Mouse (Mus musculus) heart, embryonic 14.5 days (tissue): ENCODE measurements around the gene Bhlhe41. TPM values are rescaled to one million over a fixed set of nuclear protein-coding genes. Genes with fewer than 3 reads are reported as not detected.

Source experiments
- ATAC-seq: fragments of 200-750 bp; cut with Nextera tagmentation; 2 replicates; pipeline ENCODE4 v1.8.0; 2017; ENCODE audit warnings: low read depth, moderate TSS enrichment; ENCODE audit not compliant: insufficient number of reproducible peaks, insufficient read depth, low FRiP score
- H3K27ac ChIP-seq, 2 experiments: fragments of 200-500 bp in 1 of 2; fragments of 300-500 bp in 1 of 2; sonication (generic) in 1 of 2; replicated peaks in 1 of 2; 2 replicates each; pipeline ENCODE4 v1.5.1; 2012 to 2014; ENCODE audit warnings: low read depth in 2 of 2, low read length in 2 of 2, control low read depth in 1 of 2, mild to moderate bottlenecking in 1 of 2, mixed read lengths in 1 of 2; ENCODE audit not compliant: control insufficient read depth in 1 of 2, insufficient read depth in 1 of 2
- H3K27me3 ChIP-seq: fragments of 300-500 bp; sonication (generic); 2 replicates; pipeline ENCODE4 v1.6.1; 2014; ENCODE audit warnings: mild to moderate bottlenecking, low read length, control low read depth; ENCODE audit not compliant: control insufficient read depth, insufficient read depth
- H3K36me3 ChIP-seq: fragments of 300-500 bp; sonication (generic); 2 replicates; pipeline ENCODE4 v1.6.1; 2014; ENCODE audit warnings: mild to moderate bottlenecking, control low read depth, low read length, mixed read lengths; ENCODE audit not compliant: control insufficient read depth, insufficient read depth
- H3K4me1 ChIP-seq, 2 experiments: fragments of 200-500 bp in 1 of 2; fragments of 300-500 bp in 1 of 2; sonication (generic) in 1 of 2; 2 replicates each; pipeline ENCODE4 v1.6.1; 2012 to 2014; ENCODE audit warnings: low read length in 2 of 2, control low read depth in 1 of 2, mixed read lengths in 1 of 2; ENCODE audit not compliant: control insufficient read depth in 2 of 2, insufficient read depth in 2 of 2
- H3K4me2 ChIP-seq: fragments of 300-500 bp; sonication (generic); 2 replicates; pipeline ENCODE4 v1.6.1; 2014; ENCODE audit warnings: mild to moderate bottlenecking, low read length
- H3K4me3 ChIP-seq, 2 experiments: fragments of 200-500 bp in 1 of 2; fragments of 300-500 bp in 1 of 2; sonication (generic) in 1 of 2; 2 replicates each; pipeline ENCODE4 v1.5.1; 2012 to 2014; ENCODE audit warnings: low read length in 2 of 2, mild to moderate bottlenecking in 2 of 2, control low read depth in 1 of 2, low read depth in 1 of 2, moderate library complexity in 1 of 2; ENCODE audit not compliant: control insufficient read depth in 1 of 2, insufficient read depth in 1 of 2
- H3K9ac ChIP-seq: fragments of 300-500 bp; sonication (generic); 2 replicates; pipeline ENCODE4 v1.6.1; 2014; ENCODE audit warnings: mild to moderate bottlenecking, low read length
- H3K9me3 ChIP-seq: fragments of 300-500 bp; sonication (generic); 2 replicates; pipeline ENCODE4 v1.6.1; 2016; ENCODE audit warnings: low read length, control low read depth; ENCODE audit not compliant: control insufficient read depth
- WGBS: fragments of 180-500 bp; shearing (Covaris S2); extraction: QIAGEN DNeasy Blood & Tissue Kit; methylation state at CpG from one replicate; pipeline ENCODE4 v1.1.7; 2014; 5-methylcytosine and 5-hydroxymethylcytosine counted together
- polyA plus RNA-seq: library from polyadenylated mRNA; unstranded; fragments of >200 nt; fragmentation: Nextera tagmentation; extraction: Ambion mirVana; gene quantifications from 2 replicates; pipeline ENCODE4 v1.2.1, GENCODE M21; 2014

The Bhlhe41 gene
- polyA plus RNA-seq, 1 experiment from 2014 or later: 8.6 TPM

- Histone ChIP-seq H3K4me2 (no peak overlapping the region), H3K9me3 (no peaks in the 10 kb centered on the region), H3K4me3 (no peak overlapping the region), H3K27me3 (no peaks in the 10 kb centered on the region), H3K36me3 (no peaks in the 10 kb centered on the region), H3K27ac (no peak overlapping the region), H3K4me1 (peaks cover 5% of the 10 kb centered on the region in 2 experiments; a peak in 2 of 4 replicates), H3K9ac (no peak overlapping the region)
- ATAC-seq: no peak
- WGBS: 65% methylated on average over 8 of the region's 8 CpGs
Measured at GRCm38 (mm10) chr6:145894669-145895342, 29.4 kb upstream of the Bhlhe41 start.

- H3K27me3 ChIP-seq: no peaks in the 10 kb centered on the region
- no peak overlapping the region for H3K9ac ChIP-seq
- H3K4me3 ChIP-seq: no peak overlapping the region
- H3K4me1 ChIP-seq: peaks cover 5% of the 10 kb centered on the region in 2 experiments; a peak in 2 of 4 replicates
- H3K27ac ChIP-seq: no peak overlapping the region
- 85% methylated on average over 13 of the region's 13 CpGs for WGBS
- H3K9me3 ChIP-seq: no peaks in the 10 kb centered on the region
- no peak overlapping the region for H3K4me2 ChIP-seq
- ATAC-seq: no peak
- H3K36me3 ChIP-seq: no peaks in the 10 kb centered on the region
Measured at GRCm38 (mm10) chr6:145893366-145894021, 28.1 kb upstream of the Bhlhe41 start.

- no peak overlapping the region for H3K9ac ChIP-seq
- H3K27ac ChIP-seq: no peak overlapping the region
- no peaks in the 10 kb centered on the region for H3K27me3 ChIP-seq
- H3K36me3 ChIP-seq: no peaks in the 10 kb centered on the region
- H3K4me2 ChIP-seq: no peak overlapping the region
- no peak for ATAC-seq
- H3K4me3 ChIP-seq: no peak overlapping the region
- WGBS: 90% methylated on average over 20 of the region's 20 CpGs
- H3K4me1 ChIP-seq: peaks cover 5% of the 10 kb centered on the region in 2 experiments; a peak in 2 of 4 replicates
- no peaks in the 10 kb centered on the region for H3K9me3 ChIP-seq
Measured at GRCm38 (mm10) chr6:145892381-145893265, 27.3 kb upstream of the Bhlhe41 start.

- no peaks in the 10 kb centered on the region for H3K9me3 ChIP-seq
- no peak overlapping the region for H3K27ac ChIP-seq
- no peak overlapping the region for H3K4me3 ChIP-seq
- H3K9ac ChIP-seq: no peak overlapping the region
- H3K36me3 ChIP-seq: no peaks in the 10 kb centered on the region
- peaks cover 6% of the 10 kb centered on the region in 2 experiments for H3K4me1 ChIP-seq
- H3K27me3 ChIP-seq: no peaks in the 10 kb centered on the region
- no peak for ATAC-seq
- no peak overlapping the region for H3K4me2 ChIP-seq
- WGBS: 76% methylated on average over 11 of the region's 11 CpGs
Measured at GRCm38 (mm10) chr6:145891951-145892350, 26.6 kb upstream of the Bhlhe41 start.

- Histone ChIP-seq H3K36me3 (no peaks in the 10 kb centered on the region), H3K4me1 (peaks cover 7 to 8% of the 10 kb centered on the region in 2 experiments), H3K27me3 (no peaks in the 10 kb centered on the region), H3K27ac (no peak overlapping the region), H3K9me3 (no peaks in the 10 kb centered on the region), H3K4me3 (no peak overlapping the region), H3K4me2 (no peak overlapping the region), H3K9ac (no peak overlapping the region)
- WGBS: 82% methylated on average over 6 of the region's 6 CpGs
- ATAC-seq: no peak
Measured at GRCm38 (mm10) chr6:145887719-145888118, 22.4 kb upstream of the Bhlhe41 start.

GRCm38 (mm10) chr6:145886277-145886676 lies 20.9 kb upstream of the Bhlhe41 start:
- H3K36me3 ChIP-seq: no peaks in the 10 kb centered on the region
- peak; percentile 76 for ATAC-seq
- peak overlapping the region; percentile 77 to 80; a peak in 3 of 4 replicates for H3K27ac ChIP-seq
- no peaks in the 10 kb centered on the region for H3K27me3 ChIP-seq
- peak overlapping the region; percentile 41 for H3K4me2 ChIP-seq
- H3K9ac ChIP-seq: no peak overlapping the region
- no peak overlapping the region for H3K4me3 ChIP-seq
- no peaks in the 10 kb centered on the region for H3K9me3 ChIP-seq
- H3K4me1 ChIP-seq: peaks cover 7 to 8% of the 10 kb centered on the region in 2 experiments
- WGBS: 15% methylated on average over 8 of the region's 8 CpGs

- Histone ChIP-seq H3K4me3 (no peak overlapping the region), H3K9me3 (no peaks in the 10 kb centered on the region), H3K27ac (no peak overlapping the region), H3K4me1 (peaks cover 7 to 8% of the 10 kb centered on the region in 2 experiments), H3K9ac (no peak overlapping the region), H3K4me2 (no peak overlapping the region), H3K36me3 (no peaks in the 10 kb centered on the region), H3K27me3 (no peaks in the 10 kb centered on the region)
- WGBS: 69% methylated on average over 4 of the region's 4 CpGs
- no peak for ATAC-seq
Measured at GRCm38 (mm10) chr6:145885069-145885468, 19.7 kb upstream of the Bhlhe41 start.
